Mouse (Mus musculus): Measurements from ENCODE around the gene Kdf1. TPM values are rescaled to one million over a fixed set of nuclear protein-coding genes. Genes with fewer than 3 reads are reported as not detected.

The Kdf1 gene
- polyA plus RNA-seq, 1 experiment from 2014 or later, result 0.04 TPM

DNA sequence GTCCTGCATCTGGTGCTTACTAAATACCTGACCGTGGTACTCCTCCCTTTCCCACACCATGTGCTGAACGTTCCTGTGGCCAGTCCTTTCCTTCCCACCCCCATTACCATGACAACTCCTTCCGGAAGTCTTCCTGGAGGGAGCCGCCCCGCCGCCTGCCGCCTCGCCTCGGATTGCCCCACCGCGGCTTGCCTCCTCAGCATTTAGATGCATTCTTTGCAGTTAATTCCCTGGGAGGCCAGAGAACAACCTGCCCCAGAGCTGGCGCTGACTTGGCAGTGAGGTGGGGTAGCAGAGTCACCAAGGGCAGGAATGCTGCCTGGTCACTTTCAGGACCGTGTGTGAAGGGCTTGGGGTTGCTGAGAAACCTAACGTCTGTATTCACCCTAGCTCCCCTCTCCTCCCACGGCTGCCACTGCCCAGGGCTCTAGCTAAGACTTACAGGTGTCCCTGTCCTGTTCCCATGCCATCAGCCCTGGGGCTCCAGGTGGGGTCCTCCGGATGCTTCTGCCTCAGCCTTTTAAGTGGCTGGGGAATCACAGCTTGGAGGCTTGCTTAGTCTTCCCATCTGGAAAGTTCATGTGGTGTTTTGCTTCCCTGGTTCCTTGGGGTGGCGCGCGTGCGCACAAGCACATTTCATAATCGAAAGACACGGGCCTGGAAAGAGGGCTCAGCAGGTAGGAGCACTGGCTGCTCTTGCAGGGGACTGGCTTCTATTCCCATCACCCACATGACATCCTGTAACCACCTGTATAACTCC lies 34.3 kb upstream of the Kdf1 start:
- POLR2A ChIA-PET, result interaction anchor here (0.7 kb wide), 1 partner anchor 169 kb away, joined by 3 read pairs; no protein-coding TSS in a partner anchor
- DNase-seq (ENCODE audit: low read depth, low spot score) (no peak), ATAC-seq (no peak)
- no peak for TF ChIP-seq CTCF (IDR thresholded peaks at IDR 0.05)
- in situ Hi-C loops (cut with MboI; ENCODE audit: low pct_unique_long_range_greater_than_20kb), result no loop called here
- no peaks in the 10 kb centered on the region for H3K27me3 ChIP-seq
- CTCF ChIA-PET, result interaction anchor here (1.0 kb wide), 1 partner anchor 13 kb away, joined by 4 read pairs; no protein-coding TSS in a partner anchor

- no peaks in the 10 kb centered on the region for H3K27me3 ChIP-seq
- no peak for ATAC-seq
- POLR2A ChIA-PET, result no interaction called here
- no peak for TF ChIP-seq CTCF (IDR thresholded peaks at IDR 0.05)
- in situ Hi-C loops (cut with MboI; ENCODE audit: low pct_unique_long_range_greater_than_20kb), result no loop called here
- no peak for DNase-seq (ENCODE audit: low read depth, low spot score)
- CTCF ChIA-PET, result interaction anchor here (1.0 kb wide), 1 partner anchor 14 kb away, joined by 4 read pairs; no protein-coding TSS in a partner anchor
These were observed 32.9 kb upstream of the Kdf1 start for GRCm38 (mm10) chr4:133485691-133486425.

DNA sequence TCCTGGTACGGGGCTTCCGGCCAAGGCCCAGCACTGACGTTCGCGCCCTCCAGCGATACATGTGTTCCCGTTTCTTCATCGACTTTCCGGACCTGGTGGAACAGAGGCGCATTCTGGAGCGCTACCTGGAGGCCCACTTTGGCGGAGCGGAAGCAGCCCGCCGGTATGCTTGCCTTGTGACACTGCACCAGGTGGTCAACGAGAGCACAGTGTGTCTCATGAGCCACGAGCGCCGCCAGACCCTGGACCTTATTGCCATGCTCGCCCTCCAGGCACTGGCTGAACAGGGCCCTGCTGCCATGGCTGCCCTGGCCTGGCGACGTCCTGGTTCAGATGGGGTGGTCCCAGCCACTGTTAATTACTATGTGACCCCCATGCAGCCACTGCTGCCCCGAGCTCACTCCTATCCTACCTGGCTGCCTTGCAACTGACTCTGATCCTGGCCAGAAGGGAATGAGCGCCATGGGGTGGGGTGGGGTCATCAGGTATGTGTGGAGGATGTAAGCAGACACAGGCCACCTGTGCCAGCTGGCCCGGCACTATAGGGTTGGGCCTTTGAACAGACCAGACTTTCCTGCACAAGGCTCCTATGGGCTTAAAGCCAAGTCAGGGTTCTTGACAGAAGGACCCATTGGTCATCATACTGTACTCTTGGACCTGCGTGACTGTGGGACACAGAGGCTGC lies 31.9 kb upstream of the Kdf1 start:
- no peaks in the 10 kb centered on the region for H3K27me3 ChIP-seq
- ChIA-PET POLR2A (interaction anchor here (0.6 kb wide), 1 partner anchor 16 kb away, joined by 3 read pairs; no protein-coding TSS in a partner anchor), CTCF (no interaction called here)
- no peak for TF ChIP-seq CTCF (IDR thresholded peaks at IDR 0.05)
- ATAC-seq, result no peak
- no peak for DNase-seq (ENCODE audit: low read depth, low spot score)
- in situ Hi-C loops (cut with MboI; ENCODE audit: low pct_unique_long_range_greater_than_20kb), result no loop called here

- in situ Hi-C loops (cut with MboI; ENCODE audit: low pct_unique_long_range_greater_than_20kb), result no loop called here
- no peak for TF ChIP-seq CTCF (IDR thresholded peaks at IDR 0.05)
- no peaks in the 10 kb centered on the region for H3K27me3 ChIP-seq
- CTCF ChIA-PET, result no interaction called here
- POLR2A ChIA-PET, result no interaction called here
- DNase-seq (ENCODE audit: low read depth, low spot score) (no peak), ATAC-seq (no peak)
These were observed 30.0 kb upstream of the Kdf1 start for GRCm38 (mm10) chr4:133488619-133489392.

GRCm38 (mm10) chr4:133489489-133490245 lies 29.1 kb upstream of the Kdf1 start:
- POLR2A ChIA-PET, result no interaction called here
- ATAC-seq (no peak), DNase-seq (ENCODE audit: low read depth, low spot score) (no peak)
- H3K27me3 ChIP-seq, result no peaks in the 10 kb centered on the region
- CTCF ChIA-PET, result no interaction called here
- in situ Hi-C loops (cut with MboI; ENCODE audit: low pct_unique_long_range_greater_than_20kb), result no loop called here
- no peak for TF ChIP-seq CTCF (IDR thresholded peaks at IDR 0.05)

DNA sequence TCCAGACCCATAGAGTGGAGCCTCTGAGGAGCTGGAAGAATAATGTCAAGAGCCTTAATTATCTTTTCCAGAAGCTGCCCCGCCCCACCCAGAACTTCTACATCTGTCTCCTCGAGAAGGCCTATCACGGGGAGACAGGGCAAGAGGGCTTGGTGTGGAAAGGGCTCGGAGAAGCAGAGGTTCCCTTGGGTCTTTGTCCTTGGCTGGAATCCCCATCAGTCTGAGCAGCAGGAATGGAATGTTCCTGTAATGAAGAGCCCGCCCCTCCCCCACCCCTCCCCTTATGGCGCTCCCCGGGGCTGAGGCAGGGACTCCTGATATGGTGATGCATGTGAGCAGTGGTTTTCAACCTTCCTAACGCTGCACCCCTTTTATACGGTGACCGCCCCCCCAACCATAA lies 27.0 kb upstream of the Kdf1 start:
- ChIA-PET CTCF (no interaction called here), POLR2A (no interaction called here)
- no peak for TF ChIP-seq CTCF (IDR thresholded peaks at IDR 0.05)
- no peak for DNase-seq (ENCODE audit: low read depth, low spot score)
- no peaks in the 10 kb centered on the region for H3K27me3 ChIP-seq
- no peak for ATAC-seq
- in situ Hi-C loops (cut with MboI; ENCODE audit: low pct_unique_long_range_greater_than_20kb), result no loop called here

- no peak for TF ChIP-seq CTCF (IDR thresholded peaks at IDR 0.05)
- ChIA-PET CTCF (interaction anchor here (1.9 to 3.6 kb wide), 2 partner anchors 12 to 14 kb away, joined by 5 to 19 read pairs; partner anchors contain the start of gene Tent5b), POLR2A (interaction anchor here (1.7 kb wide), 1 partner anchor 14 kb away, joined by 6 read pairs; the partner anchor contains the start of gene Tent5b)
- in situ Hi-C loops (cut with MboI; ENCODE audit: low pct_unique_long_range_greater_than_20kb), result no loop called here
- H3K27me3 ChIP-seq, result peaks cover 3% of the 10 kb centered on the region
- DNase-seq (ENCODE audit: low read depth, low spot score) (no peak), ATAC-seq (no peak)
These were observed 24.9 kb upstream of the Kdf1 start for GRCm38 (mm10) chr4:133493895-133494294.

GRCm38 (mm10) chr4:133494432-133494831 lies 24.3 kb upstream of the Kdf1 start:
- no peak for ATAC-seq
- in situ Hi-C loops (cut with MboI; ENCODE audit: low pct_unique_long_range_greater_than_20kb), result no loop called here
- no peak for TF ChIP-seq CTCF (IDR thresholded peaks at IDR 0.05)
- ChIA-PET POLR2A (interaction anchor here (1.7 kb wide), 1 partner anchor 15 kb away, joined by 6 read pairs; the partner anchor contains the start of gene Tent5b), CTCF (interaction anchor here (1.9 to 3.6 kb wide), 2 partner anchors 13 to 15 kb away, joined by 5 to 19 read pairs; partner anchors contain the start of gene Tent5b)
- H3K27me3 ChIP-seq, result peaks cover 3% of the 10 kb centered on the region
- no peak for DNase-seq (ENCODE audit: low read depth, low spot score)

DNA sequence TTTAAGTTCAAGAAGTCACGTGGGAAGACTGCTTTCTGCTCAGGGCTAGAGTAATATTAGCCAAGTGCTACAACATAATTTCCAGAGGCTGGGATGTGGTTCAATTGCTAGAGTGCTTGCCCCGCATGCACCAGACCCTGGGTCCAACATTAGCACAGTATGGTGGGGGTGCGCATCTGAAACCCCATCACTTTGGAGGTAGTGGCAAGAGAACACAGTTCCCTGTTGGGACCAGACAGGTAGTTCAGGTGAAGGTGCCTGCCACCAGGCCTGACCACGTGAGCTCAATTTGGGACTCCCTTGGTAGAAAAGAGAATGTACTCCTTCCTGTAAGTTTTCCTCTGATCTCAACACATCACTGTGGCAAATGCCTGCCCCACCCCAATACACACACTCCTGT lies 23.9 kb upstream of the Kdf1 start:
- in situ Hi-C loops (cut with MboI; ENCODE audit: low pct_unique_long_range_greater_than_20kb), result no loop called here
- TF ChIP-seq CTCF (IDR thresholded peaks at IDR 0.05), result no peak
- CTCF ChIA-PET, result interaction anchor here (1.9 to 3.6 kb wide), 2 partner anchors 13 to 15 kb away, joined by 5 to 19 read pairs; partner anchors contain the start of gene Tent5b
- ATAC-seq (no peak), DNase-seq (ENCODE audit: low read depth, low spot score) (no peak)
- peaks cover 3% of the 10 kb centered on the region for H3K27me3 ChIP-seq
- POLR2A ChIA-PET, result interaction anchor here (1.7 kb wide), 1 partner anchor 15 kb away, joined by 6 read pairs; the partner anchor contains the start of gene Tent5b
